Mouse (Mus musculus) G1E (cell line): Measurements from ENCODE around the gene Csf1.

Experiments
- CTCF ChIP-seq: IDR thresholded peaks from 2 replicates; pipeline ENCODE4 v1.5.1; 2012; ENCODE audit warnings: low read depth, low read length, inconsistent platforms, mixed read lengths
- GATA1 ChIP-seq: IDR thresholded peaks from 2 replicates; pipeline ENCODE4 v1.6.1; 2012; ENCODE audit warnings: borderline replicate concordance, low read length, inconsistent platforms, mixed read lengths
- POLR2AphosphoS5 ChIP-seq: IDR thresholded peaks from 2 replicates; pipeline ENCODE4 v1.6.1; 2012; ENCODE audit warnings: low read depth, low read length, inconsistent platforms; ENCODE audit not compliant: insufficient replicate concordance
- TAL1 ChIP-seq: conservative IDR thresholded peaks from 2 replicates; pipeline ENCODE4 v1.6.1; 2012; ENCODE audit warnings: low read depth, low read length, inconsistent platforms, mixed read lengths

- TF ChIP-seq CTCF (no peak), GATA1 (no peak), POLR2AphosphoS5 (no peak), TAL1 (no peak)
Measured at GRCm38 (mm10) chr3:107715971-107716370, 44.3 kb downstream of the Csf1 start.
